Mouse (Mus musculus) forebrain, embryonic 15.5 days (tissue): ENCODE data around the gene Bend7. TPM values are rescaled to one million over a fixed set of nuclear protein-coding genes. Genes with fewer than 3 reads are reported as not detected.

Experiments
- ATAC-seq: fragments of 200-750 bp; cut with Nextera tagmentation; replicated peaks from 2 replicates; pipeline ENCODE4 v1.8.0; 2017; ENCODE audit warnings: mild to moderate bottlenecking, moderate TSS enrichment, moderate library complexity
- H3K27ac ChIP-seq: fragments of 300-500 bp; sonication (generic); replicated peaks from 2 replicates; pipeline ENCODE4 v1.5.1; 2015; ENCODE audit warnings: mild to moderate bottlenecking, inconsistent platforms
- H3K27me3 ChIP-seq: fragments of 300-500 bp; sonication (generic); 2 replicates; pipeline ENCODE4 v1.6.1; 2015; ENCODE audit warnings: inconsistent platforms
- H3K36me3 ChIP-seq: fragments of 300-500 bp; sonication (generic); 2 replicates; pipeline ENCODE4 v1.6.1; 2015; ENCODE audit warnings: mild to moderate bottlenecking, inconsistent platforms
- H3K4me1 ChIP-seq: fragments of 300-500 bp; sonication (generic); 2 replicates; pipeline ENCODE4 v1.6.1; 2015; ENCODE audit warnings: inconsistent platforms
- H3K4me2 ChIP-seq: fragments of 300-500 bp; sonication (generic); replicated peaks from 2 replicates; pipeline ENCODE4 v1.6.1; 2015; ENCODE audit warnings: mild to moderate bottlenecking, inconsistent platforms
- H3K4me3 ChIP-seq: fragments of 300-500 bp; sonication (generic); 2 replicates; pipeline ENCODE4 v1.5.1; 2015; ENCODE audit warnings: mild to moderate bottlenecking, inconsistent platforms
- H3K9ac ChIP-seq: fragments of 300-500 bp; sonication (generic); replicated peaks from 2 replicates; pipeline ENCODE4 v1.6.1; 2015; ENCODE audit warnings: mild to moderate bottlenecking, inconsistent platforms
- H3K9me3 ChIP-seq: fragments of 300-500 bp; sonication (generic); 2 replicates; pipeline ENCODE4 v1.6.1; 2016; ENCODE audit warnings: inconsistent platforms
- WGBS: fragments of 180-500 bp; shearing (Covaris S2); methylation state at CpG from one replicate; pipeline ENCODE4 v1.1.7; 2015; ENCODE audit warnings: mixed read lengths; 5-methylcytosine and 5-hydroxymethylcytosine counted together
- polyA plus RNA-seq: library from polyadenylated mRNA; unstranded; fragments of >200 nt; fragmentation: Nextera tagmentation; extraction: Ambion mirVana; gene quantifications from 2 replicates; pipeline ENCODE4 v1.2.1, GENCODE M21; 2015

Gene Bend7
- polyA plus RNA-seq, 1 experiment from 2014 or later, result 3.4 TPM

DNA sequence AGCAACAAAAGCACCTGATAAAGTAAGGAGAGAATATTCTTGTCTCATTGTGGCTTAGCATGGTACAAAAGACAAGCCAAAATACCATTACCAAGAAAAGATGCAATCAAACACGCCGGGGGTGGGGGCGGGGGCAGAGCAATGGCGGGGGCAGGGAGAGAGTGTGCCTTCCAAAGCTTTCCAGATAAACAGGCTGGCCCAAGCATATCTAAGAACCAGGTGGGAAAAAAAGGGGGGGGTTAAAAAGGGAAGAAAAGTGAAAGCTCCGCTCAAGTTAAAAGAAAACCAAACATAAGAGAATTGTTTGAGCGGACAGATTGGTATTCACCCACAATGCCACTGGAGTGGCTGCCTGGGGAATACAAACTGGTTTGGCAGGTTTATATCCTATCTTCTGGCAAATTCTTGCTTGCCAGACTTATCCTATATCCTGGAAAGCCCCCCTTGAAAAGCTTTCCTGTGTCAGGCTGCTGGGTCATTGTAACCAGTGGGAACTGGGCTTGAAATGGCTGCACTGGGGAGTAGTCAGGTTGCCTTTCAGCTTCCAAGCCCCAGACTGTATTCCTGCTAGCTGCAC is 111.9 kb downstream of the Bend7 start:
- Histone ChIP-seq H3K9me3 (no peaks in the 10 kb centered on the region), H3K27me3 (no peaks in the 10 kb centered on the region), H3K4me3 (no peak overlapping the region), H3K4me1 (no peaks in the 10 kb centered on the region), H3K36me3 (no peaks in the 10 kb centered on the region), H3K4me2 (no peak overlapping the region), H3K27ac (no peak overlapping the region), H3K9ac (no peak overlapping the region)
- WGBS, result 84% methylated on average over 6 of the region's 6 CpGs
- ATAC-seq, result no peak

DNA sequence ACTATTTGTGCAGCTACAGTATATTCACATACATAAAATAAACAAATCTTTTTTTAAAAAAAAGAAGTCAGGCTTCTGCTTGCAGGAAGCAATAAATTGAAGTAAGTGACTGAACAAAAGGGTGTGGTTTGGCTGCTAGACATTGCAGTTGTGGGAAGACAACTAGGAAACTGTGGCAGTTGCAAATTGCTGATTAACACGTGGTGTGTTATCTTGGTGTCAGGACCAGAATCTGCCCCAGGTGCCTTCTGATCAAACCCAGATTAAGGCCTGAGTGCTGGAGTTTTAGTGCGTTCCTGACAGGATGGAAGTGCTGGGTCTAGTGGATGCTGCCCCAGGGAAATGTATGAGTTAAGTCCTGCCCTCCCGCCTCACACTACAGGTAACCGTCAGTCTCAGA is 113.9 kb downstream of the Bend7 start:
- WGBS, result 92% methylated on average over 4 of the region's 4 CpGs
- H3K9ac ChIP-seq, result no peak overlapping the region
- no peaks in the 10 kb centered on the region for H3K9me3 ChIP-seq
- no peak overlapping the region for H3K4me3 ChIP-seq
- no peak overlapping the region for H3K27ac ChIP-seq
- no peak for ATAC-seq
- H3K4me1 ChIP-seq, result no peaks in the 10 kb centered on the region
- H3K36me3 ChIP-seq, result no peaks in the 10 kb centered on the region
- no peak overlapping the region for H3K4me2 ChIP-seq
- no peaks in the 10 kb centered on the region for H3K27me3 ChIP-seq

DNA sequence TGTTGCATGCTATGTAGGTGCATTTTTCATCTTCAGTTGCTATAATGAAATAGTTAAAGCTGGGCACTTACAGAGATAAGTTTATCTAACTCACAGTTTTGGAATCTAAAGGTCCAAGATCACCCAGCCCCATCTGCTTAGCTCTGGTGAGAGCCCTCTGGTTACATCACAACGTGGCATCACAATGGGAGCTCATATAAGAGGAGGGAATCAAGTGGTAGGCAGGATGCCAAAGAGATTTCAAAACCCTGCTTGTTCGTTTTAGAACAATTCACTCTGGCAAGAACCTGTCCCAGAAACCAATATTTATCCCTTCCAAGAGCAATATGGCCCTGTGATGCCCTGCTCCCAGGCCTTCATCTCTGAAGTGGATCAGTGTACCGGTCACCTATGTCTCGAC is 114.5 kb downstream of the Bend7 start:
- no peak overlapping the region for H3K27ac ChIP-seq
- no peaks in the 10 kb centered on the region for H3K27me3 ChIP-seq
- 65% methylated on average over 4 of the region's 4 CpGs for WGBS
- H3K9ac ChIP-seq, result no peak overlapping the region
- no peak for ATAC-seq
- H3K9me3 ChIP-seq, result no peaks in the 10 kb centered on the region
- H3K4me2 ChIP-seq, result no peak overlapping the region
- H3K36me3 ChIP-seq, result no peaks in the 10 kb centered on the region
- no peak overlapping the region for H3K4me3 ChIP-seq
- H3K4me1 ChIP-seq, result no peaks in the 10 kb centered on the region

DNA sequence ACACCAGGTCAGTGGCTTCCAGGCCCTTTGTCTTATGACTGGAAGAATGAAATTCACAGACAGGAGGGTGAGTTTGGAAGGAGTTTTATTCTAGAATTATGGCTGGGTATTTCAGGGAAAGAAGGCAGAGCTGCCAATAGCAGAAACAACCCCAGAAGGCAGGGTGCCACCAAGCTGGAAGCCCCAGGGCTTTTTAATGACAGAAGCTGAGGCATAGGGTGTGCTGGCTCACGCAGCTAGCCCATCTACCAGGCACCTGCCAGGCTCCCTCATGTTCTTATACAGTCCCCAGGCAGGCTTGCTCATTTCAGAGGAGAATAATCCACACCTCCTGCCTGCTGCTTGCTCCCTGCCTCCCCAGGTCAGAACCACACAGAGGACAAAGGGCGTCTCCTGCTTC is 131.8 kb downstream of the Bend7 start:
- no peak for ATAC-seq
- Histone ChIP-seq H3K27ac (no peak overlapping the region), H3K27me3 (no peaks in the 10 kb centered on the region), H3K9me3 (no peaks in the 10 kb centered on the region), H3K4me2 (no peak overlapping the region), H3K4me1 (no peaks in the 10 kb centered on the region), H3K36me3 (no peaks in the 10 kb centered on the region), H3K9ac (no peak overlapping the region), H3K4me3 (no peak overlapping the region)
- WGBS, result 70% methylated on average over 2 of the region's 2 CpGs

Other genes with a start within 250 kb of the Bend7 start
- gene Prpf18, start 65.7 kb upstream of the Bend7 start, polyA plus RNA-seq, result 55.2 and 58.4 TPM in 2 replicates
- 80.5 and 81.5 TPM in 2 replicates for gene Sephs1, start 163.7 kb downstream of the Bend7 start, polyA plus RNA-seq
- 44.6 and 50.8 TPM in 2 replicates for gene Phyh, start 201.2 kb downstream of the Bend7 start, polyA plus RNA-seq